ENCODE assay signal across 20 mouse cellular contexts in genomic region chr5:121225854-121226253, GRCm38 (mm10).
"Had no signal": no experiment of that assay in that cellular context is flagged by ENCODE, and none has a peak within 500 bp of the region (broad histone marks: within the 10 kb centered on the region; RNA-seq: fewer than 3 reads in every experiment).

No protein-coding gene starts in this region.

- H3K36me3 ChIP-seq: limb, embryonic 12.5 days; limb, embryonic 15.5 days; midbrain, embryonic 13.5 days; neural tube, embryonic 13.5 days had no signal

- H3K27me3 ChIP-seq: limb, embryonic 12.5 days; limb, embryonic 15.5 days; midbrain, embryonic 13.5 days; neural tube, embryonic 13.5 days had no signal

- H3K4me3 ChIP-seq: layer of hippocampus, adult 2 months; left cerebral cortex, adult 2 months; limb, embryonic 12.5 days; limb, embryonic 15.5 days; midbrain, embryonic 13.5 days; myocyte; neural tube, embryonic 13.5 days had no signal

- DNase-seq: kidney, adult 2 months; kidney, postnatal 25 days; layer of hippocampus, adult 9-11 months; layer of hippocampus, postnatal 36 days; lung, adult 2 months; lung, postnatal 14 days; lung, postnatal 4 days; thymus, adult 2 months; thymus, postnatal 14 days; thymus, postnatal 4 days had no signal

- H3K4me2 ChIP-seq: limb, embryonic 12.5 days; limb, embryonic 15.5 days; midbrain, embryonic 13.5 days; neural tube, embryonic 13.5 days had no signal

- ATAC-seq: midbrain, embryonic 13.5 days; midbrain, embryonic 16.5 days had no signal

- H3K9ac ChIP-seq: limb, embryonic 12.5 days; limb, embryonic 15.5 days; midbrain, embryonic 13.5 days; neural tube, embryonic 13.5 days had no signal

- H3K9me3 ChIP-seq: limb, embryonic 15.5 days; midbrain, embryonic 13.5 days; neural tube, embryonic 13.5 days had no signal

- H3K27ac ChIP-seq: kidney, postnatal 0 days; layer of hippocampus, adult 2 months; left cerebral cortex, adult 2 months; limb, embryonic 12.5 days; limb, embryonic 15.5 days; midbrain, embryonic 13.5 days; neural tube, embryonic 13.5 days; stomach, postnatal 0 days had no signal
